Mouse (Mus musculus): ENCODE results near the gene Tpt1.
A peak's percentile ranks its signal among the peaks of the same experiment; 100 is the strongest.

- TF ChIP-seq CTCF (IDR thresholded peaks at IDR 0.05; ENCODE audit: borderline replicate concordance, insufficient read depth, low read length), result peak; percentile 94
- TF ChIP-seq POLR2A (IDR thresholded peaks at IDR 0.05; ENCODE audit: low read depth, low read length), result no peak; the same call in 1 of the 2 replicates
Measured at GRCm38 (mm10) chr14:75828866-75829806, 15.8 kb upstream of the Tpt1 start.
